Mouse (Mus musculus): ENCODE results near the gene Psmg4. TPM values are rescaled to one million over a fixed set of nuclear protein-coding genes. Genes with fewer than 3 reads are reported as not detected.

Gene Psmg4
- polyA plus RNA-seq, 1 experiment from 2014 or later, result 120 TPM

DNA sequence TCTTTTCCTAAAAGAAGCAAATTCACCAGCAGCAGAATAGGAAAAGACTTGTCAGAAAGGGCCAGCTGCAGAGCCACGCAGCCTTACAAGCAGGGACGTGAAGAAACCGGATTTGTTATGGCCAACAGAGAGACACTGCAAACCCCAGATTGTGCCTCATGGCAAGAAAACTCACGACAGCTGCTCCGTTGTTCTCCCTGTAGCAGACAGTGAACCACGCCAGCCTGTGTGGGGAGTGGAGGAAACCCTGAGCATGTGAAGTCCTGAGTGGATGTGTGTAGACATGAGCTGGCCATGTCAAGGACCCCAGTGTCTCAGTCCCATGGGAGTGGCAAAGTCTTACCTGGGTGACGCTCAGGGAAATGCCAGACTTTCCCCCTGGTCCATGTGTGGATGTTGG, 26.2 kb upstream of the Psmg4 start:
- Histone ChIP-seq H3K27ac (ENCODE audit: low read depth, low read length) (peak overlapping the region; percentile 20; the same call in 1 of the 2 replicates), H3K27me3 (ENCODE audit: control insufficient read depth, insufficient read depth, low read length) (no peaks in the 10 kb centered on the region), H3K4me2 (no peak overlapping the region), H3K4me1 (ENCODE audit: control insufficient read depth, insufficient read depth, low read length) (peaks cover 20% of the 10 kb centered on the region), H3K4me3 (ENCODE audit: low read depth, low read length) (no peak overlapping the region), H3K9ac (ENCODE audit: low read length) (peak overlapping the region; percentile 22; the same call in 1 of the 2 replicates), H3K9me3 (ENCODE audit: control insufficient read depth, low read length) (no peaks in the 10 kb centered on the region), H3K36me3 (ENCODE audit: control insufficient read depth, insufficient read depth, low read length) (no peaks in the 10 kb centered on the region)
- ATAC-seq (ENCODE audit: low FRiP score), result no peak
- no peak for DNase-seq (ENCODE audit: low spot score, missing footprints)
- WGBS, result 74% methylated on average over 7 of the region's 7 CpGs

DNA sequence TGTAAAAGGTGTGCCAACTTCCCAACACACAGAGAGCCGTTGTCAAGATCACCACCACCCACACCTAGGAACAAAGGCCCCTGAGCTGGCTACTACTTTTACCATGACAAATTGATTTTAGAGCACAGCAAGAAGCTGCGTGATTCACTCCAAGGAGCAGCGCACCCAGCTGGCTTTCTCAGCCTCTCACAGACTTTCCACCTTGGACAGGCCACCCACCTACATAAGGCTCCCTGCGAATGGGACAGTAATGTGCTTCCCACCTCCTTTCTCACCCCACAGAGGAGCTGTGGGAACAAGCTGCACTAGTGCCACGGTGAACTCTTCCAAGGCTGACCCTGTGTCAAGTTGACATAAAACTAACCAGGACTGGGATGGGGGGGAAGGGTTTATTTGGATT, 19.4 kb upstream of the Psmg4 start:
- Histone ChIP-seq H3K9ac (ENCODE audit: low read length) (no peak overlapping the region), H3K4me2 (no peak overlapping the region), H3K4me3 (ENCODE audit: low read depth, low read length) (no peak overlapping the region), H3K36me3 (ENCODE audit: control insufficient read depth, insufficient read depth, low read length) (no peaks in the 10 kb centered on the region), H3K9me3 (ENCODE audit: control insufficient read depth, low read length) (no peaks in the 10 kb centered on the region), H3K27ac (ENCODE audit: low read depth, low read length) (no peak overlapping the region), H3K4me1 (ENCODE audit: control insufficient read depth, insufficient read depth, low read length) (peaks cover 13% of the 10 kb centered on the region), H3K27me3 (ENCODE audit: control insufficient read depth, insufficient read depth, low read length) (no peaks in the 10 kb centered on the region)
- 40% methylated on average over 5 of the region's 5 CpGs for WGBS
- ATAC-seq (ENCODE audit: low FRiP score) (peak; percentile 36; the same call in 1 of the 2 replicates), DNase-seq (ENCODE audit: low spot score, missing footprints) (no peak)

DNA sequence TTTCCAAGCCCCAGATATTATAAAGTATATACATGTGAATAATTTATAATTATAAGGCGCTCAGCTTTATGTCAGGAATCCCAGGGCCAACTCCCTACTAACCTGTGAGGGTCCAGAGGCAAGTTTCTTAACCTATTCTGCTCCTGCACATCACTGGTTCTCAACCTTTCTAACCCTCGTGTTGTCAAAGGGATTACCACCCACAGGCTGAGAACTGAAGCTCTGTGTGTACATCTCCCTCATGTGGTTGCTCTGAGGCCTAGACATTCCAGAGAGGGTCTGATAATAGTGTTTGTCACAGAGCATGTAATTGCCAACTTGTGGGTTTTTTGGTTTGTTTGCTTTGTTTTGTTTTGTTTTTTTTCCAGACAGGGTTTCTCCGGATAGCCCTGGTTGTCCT, 15.8 kb upstream of the Psmg4 start:
- no peaks in the 10 kb centered on the region for H3K27me3 ChIP-seq (ENCODE audit: control insufficient read depth, insufficient read depth, low read length)
- no peak overlapping the region for H3K4me3 ChIP-seq (ENCODE audit: low read depth, low read length)
- ATAC-seq (ENCODE audit: low FRiP score) (no peak), DNase-seq (ENCODE audit: low spot score, missing footprints) (peak; percentile 84)
- H3K27ac ChIP-seq (ENCODE audit: low read depth, low read length), result no peak overlapping the region; the same call in 1 of the 2 replicates
- peaks cover 33% of the 10 kb centered on the region for H3K4me1 ChIP-seq (ENCODE audit: control insufficient read depth, insufficient read depth, low read length)
- H3K9me3 ChIP-seq (ENCODE audit: control insufficient read depth, low read length), result no peaks in the 10 kb centered on the region
- H3K4me2 ChIP-seq, result no peak overlapping the region
- 60% methylated on average over 3 of the region's 3 CpGs for WGBS
- no peak overlapping the region for H3K9ac ChIP-seq (ENCODE audit: low read length)
- no peaks in the 10 kb centered on the region for H3K36me3 ChIP-seq (ENCODE audit: control insufficient read depth, insufficient read depth, low read length)

DNA sequence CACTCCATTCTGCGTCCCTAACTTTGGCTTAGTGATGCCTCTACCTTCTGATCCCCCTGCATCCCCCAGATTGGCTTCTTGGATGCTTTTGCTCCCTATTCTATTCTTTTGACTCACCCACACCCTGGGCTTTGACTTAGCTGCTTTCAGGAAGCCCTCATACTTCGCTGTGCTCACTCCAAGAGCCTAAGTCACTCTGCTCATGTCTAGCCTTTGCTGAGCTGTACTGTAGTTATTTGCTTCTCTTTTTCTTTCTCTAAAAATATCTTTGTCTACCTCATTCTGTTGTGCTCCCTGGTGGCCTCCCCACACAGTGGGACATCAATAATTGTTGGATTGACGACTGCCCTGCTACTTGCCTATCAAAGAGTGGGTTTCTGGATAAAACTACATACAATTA, 14.6 kb upstream of the Psmg4 start:
- ATAC-seq (ENCODE audit: low FRiP score), result no peak
- H3K36me3 ChIP-seq (ENCODE audit: control insufficient read depth, insufficient read depth, low read length), result no peaks in the 10 kb centered on the region
- WGBS, result 50% methylated on average over 3 of the region's 3 CpGs

DNA sequence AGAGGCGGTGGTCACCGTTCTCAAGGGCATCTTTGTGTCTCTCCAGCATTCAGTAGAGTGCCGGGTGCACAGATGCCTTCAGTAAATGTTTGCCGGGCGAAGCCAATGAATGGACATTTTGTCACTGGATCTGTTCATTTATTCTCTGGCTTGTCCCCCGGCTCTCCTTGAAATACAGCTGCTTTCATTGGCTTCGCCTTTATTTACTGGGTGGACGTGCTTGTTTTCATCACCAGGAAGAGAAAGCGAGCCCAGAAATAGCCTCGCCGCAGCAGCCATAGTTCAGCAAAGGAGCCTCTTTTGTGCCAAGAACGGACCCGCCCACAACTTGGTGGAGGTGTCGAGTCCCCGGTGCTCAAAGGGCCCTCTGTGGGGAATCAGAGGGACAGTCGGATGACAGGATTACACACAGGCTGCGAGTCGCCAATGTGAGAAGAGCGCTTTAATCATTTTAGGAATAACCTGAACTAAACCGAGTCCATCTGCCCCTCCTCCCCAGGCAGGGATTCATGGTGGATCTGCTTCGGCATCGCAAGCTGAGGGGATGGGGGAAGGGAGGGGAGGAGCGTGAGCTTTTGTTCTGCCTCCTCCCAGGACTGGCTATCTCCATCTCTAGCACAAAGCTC, 13.9 kb upstream of the Psmg4 start:
- no peaks in the 10 kb centered on the region for H3K36me3 ChIP-seq (ENCODE audit: control insufficient read depth, insufficient read depth, low read length)
- H3K27ac ChIP-seq (ENCODE audit: low read depth, low read length), result peak overlapping the region; percentile 99
- peak; percentile 91 for ATAC-seq (ENCODE audit: low FRiP score)
- H3K27me3 ChIP-seq (ENCODE audit: control insufficient read depth, insufficient read depth, low read length), result no peaks in the 10 kb centered on the region
- 1% methylated on average over 23 of the region's 23 CpGs for WGBS
- H3K9ac ChIP-seq (ENCODE audit: low read length), result peak overlapping the region; percentile 74
- peak overlapping the region; percentile 62 for H3K4me2 ChIP-seq
- peak; percentile 98 for DNase-seq (ENCODE audit: low spot score, missing footprints)
- H3K4me1 ChIP-seq (ENCODE audit: control insufficient read depth, insufficient read depth, low read length), result peaks cover 33% of the 10 kb centered on the region
- no peaks in the 10 kb centered on the region for H3K9me3 ChIP-seq (ENCODE audit: control insufficient read depth, low read length)
- peak overlapping the region; percentile 26 for H3K4me3 ChIP-seq (ENCODE audit: low read depth, low read length)

More for the DNA sequence above, 14.6 kb upstream of the Psmg4 start:
- H3K4me1 ChIP-seq (ENCODE audit: control insufficient read depth, insufficient read depth, low read length), result peaks cover 33% of the 10 kb centered on the region
- no peaks in the 10 kb centered on the region for H3K9me3 ChIP-seq (ENCODE audit: control insufficient read depth, low read length)
- H3K27me3 ChIP-seq (ENCODE audit: control insufficient read depth, insufficient read depth, low read length), result no peaks in the 10 kb centered on the region
- peak; percentile 85 for DNase-seq (ENCODE audit: low spot score, missing footprints)
- peak overlapping the region; percentile 26; the same call in 1 of the 2 replicates for H3K4me3 ChIP-seq (ENCODE audit: low read depth, low read length)
- H3K4me2 ChIP-seq, result peak overlapping the region; percentile 62
- peak overlapping the region; percentile 74 for H3K9ac ChIP-seq (ENCODE audit: low read length)
- peak overlapping the region; percentile 99 for H3K27ac ChIP-seq (ENCODE audit: low read depth, low read length)

DNA sequence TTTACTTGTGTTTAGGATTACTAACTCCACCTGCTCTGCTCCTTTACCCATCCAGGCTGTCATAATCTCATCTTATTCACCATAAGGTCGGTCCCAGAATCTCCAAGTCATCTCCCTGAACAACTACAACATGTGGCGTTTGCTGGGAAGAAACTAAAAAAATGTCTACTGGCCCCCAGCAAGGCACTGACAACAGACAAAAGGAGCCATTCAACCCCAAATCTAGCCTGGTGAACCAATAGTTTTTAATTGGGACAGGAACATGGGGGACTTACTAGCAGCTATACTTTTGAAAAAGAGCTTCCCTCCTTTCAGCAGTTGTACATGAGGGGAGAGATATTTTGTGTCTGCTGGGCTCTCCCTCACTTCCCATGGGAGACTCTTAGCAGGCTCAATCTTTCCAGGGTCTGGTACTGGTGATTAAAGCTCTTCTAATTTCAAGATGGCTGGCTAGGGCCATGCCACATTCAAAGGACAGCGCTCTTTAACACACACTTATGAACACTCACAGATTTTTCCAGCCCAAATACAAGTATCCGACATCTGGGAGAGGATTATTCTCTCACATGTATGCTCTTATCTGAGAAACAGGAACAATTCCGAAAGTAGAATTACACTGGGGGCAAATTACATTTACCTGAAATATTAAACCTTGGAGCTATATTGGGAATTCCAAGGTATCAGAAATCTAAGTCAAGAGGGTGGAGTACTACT, 13.1 kb upstream of the Psmg4 start:
- Histone ChIP-seq H3K36me3 (ENCODE audit: control insufficient read depth, insufficient read depth, low read length) (no peaks in the 10 kb centered on the region), H3K27me3 (ENCODE audit: control insufficient read depth, insufficient read depth, low read length) (no peaks in the 10 kb centered on the region), H3K4me1 (ENCODE audit: control insufficient read depth, insufficient read depth, low read length) (peaks cover 37% of the 10 kb centered on the region), H3K27ac (ENCODE audit: low read depth, low read length) (peak overlapping the region; percentile 99), H3K4me2 (peak overlapping the region; percentile 62), H3K9ac (ENCODE audit: low read length) (peak overlapping the region; percentile 74), H3K4me3 (ENCODE audit: low read depth, low read length) (peak overlapping the region; percentile 26), H3K9me3 (ENCODE audit: control insufficient read depth, low read length) (no peaks in the 10 kb centered on the region)
- ATAC-seq (ENCODE audit: low FRiP score) (no peak), DNase-seq (ENCODE audit: low spot score, missing footprints) (peak; percentile 93)
- WGBS, result 47% methylated on average over 5 of the region's 5 CpGs

DNA sequence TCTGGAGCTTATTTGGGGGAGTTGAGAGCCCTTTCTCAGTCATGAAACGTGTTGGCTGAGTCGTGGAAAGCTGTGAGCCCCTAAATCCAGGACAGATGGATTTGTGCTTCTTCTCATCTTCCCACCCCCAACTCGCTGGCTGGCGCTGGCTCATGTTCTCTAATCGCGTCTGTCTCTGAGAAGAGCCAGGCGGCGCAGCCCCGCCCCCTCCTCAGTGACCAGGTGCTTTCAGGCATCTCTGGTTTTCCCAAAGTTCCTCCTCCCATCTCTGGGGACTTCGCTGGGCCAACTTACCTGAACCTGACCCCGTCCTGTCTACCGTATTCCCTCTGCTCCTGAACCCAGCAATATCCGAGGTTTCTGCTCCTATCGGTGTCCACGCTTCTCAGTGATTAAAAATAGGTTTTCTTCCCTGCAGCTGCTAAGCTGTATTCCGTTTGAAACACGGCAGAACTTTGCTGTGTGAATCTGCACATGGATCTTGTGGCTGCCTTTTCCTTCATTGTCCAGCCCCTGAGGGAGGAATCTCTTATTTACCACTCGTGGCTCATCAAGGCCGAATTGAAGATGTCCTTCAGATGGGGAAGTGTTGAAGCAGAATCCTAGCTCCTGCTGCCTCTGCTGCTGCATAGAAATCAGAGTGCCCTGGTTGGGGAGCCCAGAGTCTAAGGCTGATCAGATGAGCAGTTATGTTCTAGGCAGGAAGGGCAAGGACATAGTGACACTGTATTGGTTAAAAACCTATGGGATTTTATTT, 12.3 kb upstream of the Psmg4 start:
- H3K4me3 ChIP-seq (ENCODE audit: low read depth, low read length), result no peak overlapping the region
- no peaks in the 10 kb centered on the region for H3K36me3 ChIP-seq (ENCODE audit: control insufficient read depth, insufficient read depth, low read length)
- no peak for ATAC-seq (ENCODE audit: low FRiP score)
- 14% methylated on average over 19 of the region's 19 CpGs for WGBS
- H3K4me2 ChIP-seq, result peak overlapping the region; percentile 62
- H3K9ac ChIP-seq (ENCODE audit: low read length), result peak overlapping the region; percentile 74
- DNase-seq (ENCODE audit: low spot score, missing footprints), result peak; percentile 92
- no peaks in the 10 kb centered on the region for H3K9me3 ChIP-seq (ENCODE audit: control insufficient read depth, low read length)
- H3K27ac ChIP-seq (ENCODE audit: low read depth, low read length), result peak overlapping the region; percentile 99
- H3K4me1 ChIP-seq (ENCODE audit: control insufficient read depth, insufficient read depth, low read length), result peaks cover 38% of the 10 kb centered on the region
- no peaks in the 10 kb centered on the region for H3K27me3 ChIP-seq (ENCODE audit: control insufficient read depth, insufficient read depth, low read length)

DNA sequence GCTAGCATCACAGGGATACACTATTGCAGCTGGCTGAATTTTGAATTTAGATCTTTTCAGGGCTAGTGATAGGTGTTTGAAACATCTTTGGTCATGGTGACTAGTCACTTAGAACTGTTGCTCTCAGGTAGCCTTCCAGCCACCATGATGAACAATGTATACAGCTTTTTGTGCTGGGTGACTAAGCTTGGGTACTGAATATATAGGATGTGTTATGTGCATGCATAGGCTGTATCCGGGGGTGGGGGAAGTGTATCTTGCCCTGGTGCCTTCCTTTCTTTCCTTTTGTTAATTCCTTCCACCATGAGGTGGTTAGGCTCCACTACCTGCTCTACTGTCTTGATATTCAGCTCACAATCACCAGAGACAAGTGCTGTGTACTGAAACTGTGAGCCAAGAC, 11.3 kb upstream of the Psmg4 start:
- Histone ChIP-seq H3K4me2 (no peak overlapping the region), H3K27me3 (ENCODE audit: control insufficient read depth, insufficient read depth, low read length) (no peaks in the 10 kb centered on the region), H3K9me3 (ENCODE audit: control insufficient read depth, low read length) (no peaks in the 10 kb centered on the region), H3K4me3 (ENCODE audit: low read depth, low read length) (no peak overlapping the region), H3K36me3 (ENCODE audit: control insufficient read depth, insufficient read depth, low read length) (no peaks in the 10 kb centered on the region), H3K9ac (ENCODE audit: low read length) (no peak overlapping the region), H3K4me1 (ENCODE audit: control insufficient read depth, insufficient read depth, low read length) (peaks cover 38% of the 10 kb centered on the region), H3K27ac (ENCODE audit: low read depth, low read length) (no peak overlapping the region)
- DNase-seq (ENCODE audit: low spot score, missing footprints) (no peak), ATAC-seq (ENCODE audit: low FRiP score) (no peak)
- 95% methylated on average over 1 of the region's 1 CpGs for WGBS

DNA sequence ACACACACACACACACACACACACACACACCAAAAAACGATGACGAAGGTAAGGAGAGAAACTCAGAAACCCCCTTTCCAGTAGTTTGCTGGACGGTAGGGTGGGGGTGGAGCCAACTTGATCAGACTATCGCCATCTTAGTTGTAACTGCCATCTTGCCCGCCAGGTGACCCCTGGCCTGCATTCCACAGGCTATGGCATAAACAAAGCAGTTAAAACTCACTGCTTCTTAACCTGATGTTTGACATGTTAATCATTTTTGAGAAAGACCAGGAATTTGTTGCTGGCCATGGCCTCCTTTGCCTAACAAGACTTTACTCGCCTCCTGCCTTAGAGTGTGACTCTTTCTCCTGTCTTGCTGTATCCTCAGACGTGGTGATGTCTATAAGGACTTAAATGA, 10.1 kb upstream of the Psmg4 start:
- no peak overlapping the region for H3K4me3 ChIP-seq (ENCODE audit: low read depth, low read length)
- H3K9ac ChIP-seq (ENCODE audit: low read length), result no peak overlapping the region
- no peak overlapping the region for H3K27ac ChIP-seq (ENCODE audit: low read depth, low read length)
- DNase-seq (ENCODE audit: low spot score, missing footprints) (no peak), ATAC-seq (ENCODE audit: low FRiP score) (no peak)
- H3K4me2 ChIP-seq, result no peak overlapping the region
- 77% methylated on average over 7 of the region's 7 CpGs for WGBS
- H3K27me3 ChIP-seq (ENCODE audit: control insufficient read depth, insufficient read depth, low read length), result no peaks in the 10 kb centered on the region
- no peaks in the 10 kb centered on the region for H3K9me3 ChIP-seq (ENCODE audit: control insufficient read depth, low read length)
- peaks cover 34% of the 10 kb centered on the region for H3K4me1 ChIP-seq (ENCODE audit: control insufficient read depth, insufficient read depth, low read length)
- H3K36me3 ChIP-seq (ENCODE audit: control insufficient read depth, insufficient read depth, low read length), result no peaks in the 10 kb centered on the region
